Mouse (Mus musculus) stomach, postnatal 0 days (tissue): Measurements from ENCODE around the gene Pnkp. TPM values are rescaled to one million over a fixed set of nuclear protein-coding genes. Genes with fewer than 3 reads are reported as not detected.

Experiments used
- ATAC-seq: fragments of 200-750 bp; cut with Nextera tagmentation; 2 replicates; pipeline ENCODE4 v1.8.0; 2017; ENCODE audit not compliant: low FRiP score, low TSS enrichment
- DNase-seq: peaks from one replicate; pipeline ENCODE4 v3.0.0-alpha.2; 2016; ENCODE audit warnings: low spot score
- H3K27ac ChIP-seq: fragments of 300-500 bp; sonication (generic); replicated peaks from 2 replicates; pipeline ENCODE4 v1.5.1; 2014; ENCODE audit warnings: mild to moderate bottlenecking, control low read depth
- H3K27me3 ChIP-seq: fragments of 300-500 bp; sonication (generic); 2 replicates; pipeline ENCODE4 v1.6.1; 2014; ENCODE audit warnings: low read length; ENCODE audit not compliant: control insufficient read depth, insufficient read depth
- H3K36me3 ChIP-seq: fragments of 300-500 bp; sonication (generic); 2 replicates; pipeline ENCODE4 v1.6.1; 2014; ENCODE audit warnings: low read length, mixed read lengths; ENCODE audit not compliant: control insufficient read depth, insufficient read depth
- H3K4me1 ChIP-seq: fragments of 300-500 bp; sonication (generic); replicated peaks from 2 replicates; pipeline ENCODE4 v1.6.1; 2014; ENCODE audit warnings: antibody characterized with exemption; ENCODE audit not compliant: control insufficient read depth, insufficient read depth
- H3K4me2 ChIP-seq: fragments of 300-500 bp; sonication (generic); replicated peaks from 2 replicates; pipeline ENCODE4 v1.6.1; 2014; ENCODE audit warnings: low read depth, mild to moderate bottlenecking, control low read depth, moderate library complexity
- H3K4me3 ChIP-seq: fragments of 300-500 bp; sonication (generic); 2 replicates; pipeline ENCODE4 v1.5.1; 2014; ENCODE audit warnings: low read depth, low read length, control low read depth
- H3K9ac ChIP-seq: fragments of 300-500 bp; sonication (generic); 2 replicates; pipeline ENCODE4 v1.6.1; 2014; ENCODE audit warnings: mild to moderate bottlenecking, low read length, control low read depth, mixed read lengths
- H3K9me3 ChIP-seq: fragments of 300-500 bp; sonication (generic); 2 replicates; pipeline ENCODE4 v1.6.1; 2016; ENCODE audit warnings: low read length; ENCODE audit not compliant: control insufficient read depth
- CTCF ChIP-seq: IDR thresholded peaks from 2 replicates; pipeline ENCODE4 v1.5.1; 2016; ENCODE audit warnings: antibody characterized with exemption, low read depth, mild to moderate bottlenecking, moderate library complexity
- EP300 ChIP-seq: optimal IDR thresholded peaks from 2 replicates; pipeline ENCODE3; 2016; ENCODE audit warnings: antibody characterized with exemption
- WGBS: fragments of 180-500 bp; shearing (Covaris S2); extraction: QIAGEN DNeasy Blood & Tissue Kit; methylation state at CpG from one replicate; pipeline ENCODE4 v1.1.7; 2014; 5-methylcytosine and 5-hydroxymethylcytosine counted together
- polyA plus RNA-seq: library from polyadenylated mRNA; unstranded; fragments of >200 nt; fragmentation: Nextera tagmentation; extraction: Ambion mirVana; gene quantifications from 2 replicates; pipeline ENCODE4 v1.2.1, GENCODE M21; 2015

The Pnkp gene
- polyA plus RNA-seq, 1 experiment from 2014 or later, result 23.5 TPM

DNA sequence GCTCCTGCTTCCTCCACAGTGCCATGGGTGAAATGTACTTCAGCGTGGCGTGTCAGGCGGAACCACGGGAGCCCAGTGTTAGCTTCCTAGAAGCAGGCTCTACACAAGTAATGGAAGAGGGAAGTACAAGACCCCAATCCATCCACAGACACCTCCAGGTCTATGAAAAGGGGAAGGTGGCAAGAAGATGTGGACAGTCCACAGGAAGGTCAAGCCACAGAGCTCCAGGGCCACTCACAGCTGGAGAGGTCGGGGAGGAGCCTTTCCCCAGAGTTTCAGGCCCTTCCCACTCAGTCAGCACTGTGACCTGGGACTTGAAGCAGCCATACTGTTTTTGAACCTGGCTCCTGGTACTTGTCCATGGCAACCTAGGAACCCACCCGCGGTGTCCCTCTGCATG is 30.0 kb downstream of the Pnkp start:
- H3K9me3 ChIP-seq, result no peaks in the 10 kb centered on the region
- no peak for DNase-seq
- H3K4me3 ChIP-seq, result no peak overlapping the region
- no peak for ATAC-seq
- WGBS, result 88% methylated on average over 7 of the region's 7 CpGs
- TF ChIP-seq EP300, result no peak
- no peak for TF ChIP-seq CTCF
- H3K9ac ChIP-seq, result no peak overlapping the region
- no peak overlapping the region for H3K27ac ChIP-seq
- H3K36me3 ChIP-seq, result peaks cover 7% of the 10 kb centered on the region; the same call in 1 of the 2 replicates
- H3K27me3 ChIP-seq, result no peaks in the 10 kb centered on the region
- peaks cover 6% of the 10 kb centered on the region for H3K4me1 ChIP-seq
- no peak overlapping the region for H3K4me2 ChIP-seq

- H3K9me3 ChIP-seq, result no peaks in the 10 kb centered on the region
- H3K4me1 ChIP-seq, result peaks cover 6% of the 10 kb centered on the region
- ATAC-seq (peak; percentile 80), DNase-seq (peak; percentile 79)
- no peak overlapping the region; the same call in 1 of the 2 replicates for H3K9ac ChIP-seq
- H3K27me3 ChIP-seq, result no peaks in the 10 kb centered on the region
- WGBS, result 68% methylated on average over 13 of the region's 13 CpGs
- no peak overlapping the region for H3K4me2 ChIP-seq
- peak overlapping the region; percentile 69 for H3K27ac ChIP-seq
- H3K4me3 ChIP-seq, result no peak overlapping the region
- TF ChIP-seq EP300 (no peak), CTCF (no peak)
- H3K36me3 ChIP-seq, result peaks cover 5% of the 10 kb centered on the region; the same call in 1 of the 2 replicates
Observed at GRCm38 (mm10) chr7:44888256-44889105, 31.5 kb downstream of the Pnkp start.

DNA sequence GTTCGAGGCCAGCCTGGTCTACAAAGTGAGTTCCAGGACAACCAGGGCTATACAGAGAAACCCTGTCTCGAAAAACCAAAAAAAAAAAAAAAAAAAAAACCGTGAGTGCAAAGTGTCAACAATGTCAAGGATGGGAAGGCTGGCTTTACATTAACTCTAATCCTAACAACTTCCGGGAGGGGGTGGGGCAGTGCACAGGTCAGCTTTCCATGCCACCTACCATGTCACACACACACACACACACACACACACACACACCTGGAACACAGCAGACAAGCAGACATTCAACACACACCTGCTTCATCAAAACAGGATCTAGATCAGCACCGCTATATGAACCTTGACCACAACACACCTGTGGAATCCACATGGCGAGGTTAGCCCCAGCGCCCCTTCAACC is 33.2 kb downstream of the Pnkp start:
- 76% methylated on average over 6 of the region's 7 CpGs for WGBS
- H3K9me3 ChIP-seq, result no peaks in the 10 kb centered on the region
- peaks cover 2% of the 10 kb centered on the region; the same call in 1 of the 2 replicates for H3K36me3 ChIP-seq
- DNase-seq (peak; percentile 61), ATAC-seq (no peak; the same call in 1 of the 2 replicates)
- H3K4me1 ChIP-seq, result peaks cover 6% of the 10 kb centered on the region
- no peaks in the 10 kb centered on the region for H3K27me3 ChIP-seq
- H3K9ac ChIP-seq, result no peak overlapping the region
- TF ChIP-seq EP300 (no peak), CTCF (no peak)
- 0 out of 2 replicates have a peak overlapping the region, but pooled peaks have one; percentile 14 for H3K4me2 ChIP-seq
- H3K4me3 ChIP-seq, result no peak overlapping the region
- no peak overlapping the region for H3K27ac ChIP-seq

- peaks cover 6% of the 10 kb centered on the region for H3K4me1 ChIP-seq
- H3K27ac ChIP-seq, result no peak overlapping the region
- ATAC-seq (no peak), DNase-seq (peak; percentile 48)
- TF ChIP-seq EP300 (no peak), CTCF (no peak)
- peak overlapping the region; percentile 83 for H3K4me2 ChIP-seq
- H3K9me3 ChIP-seq, result no peaks in the 10 kb centered on the region
- H3K9ac ChIP-seq, result peak overlapping the region; percentile 41; the same call in 1 of the 2 replicates
- H3K4me3 ChIP-seq, result 0 out of 2 replicates have a peak overlapping the region, but pooled peaks have one; percentile 75
- 73% methylated on average over 4 of the region's 4 CpGs for WGBS
- peaks cover 2% of the 10 kb centered on the region; the same call in 1 of the 2 replicates for H3K36me3 ChIP-seq
- H3K27me3 ChIP-seq, result no peaks in the 10 kb centered on the region
Observed at GRCm38 (mm10) chr7:44890737-44891136, 33.8 kb downstream of the Pnkp start.

- 12% methylated on average over 6 of the region's 6 CpGs for WGBS
Observed at GRCm38 (mm10) chr7:44891611-44892010, 34.7 kb downstream of the Pnkp start.

More at GRCm38 (mm10) chr7:44891611-44892010, 34.7 kb downstream of the Pnkp start:
- Histone ChIP-seq H3K4me1 (peaks cover 6% of the 10 kb centered on the region), H3K9ac (peak overlapping the region; percentile 87), H3K27me3 (no peaks in the 10 kb centered on the region), H3K36me3 (peaks cover 2% of the 10 kb centered on the region; the same call in 1 of the 2 replicates), H3K4me3 (peak overlapping the region; percentile 75), H3K4me2 (peak overlapping the region; percentile 83), H3K9me3 (no peaks in the 10 kb centered on the region), H3K27ac (peak overlapping the region; percentile 97)
- ATAC-seq (no peak), DNase-seq (no peak)
- TF ChIP-seq CTCF (no peak), EP300 (no peak)
